Mouse (Mus musculus) MEL (cell line): ENCODE measurements around the gene Trpd52l3. TPM values are rescaled to one million over a fixed set of nuclear protein-coding genes. Genes with fewer than 3 reads are reported as not detected.

ENCODE experiments used
- DNase-seq: peaks from one replicate; pipeline ENCODE4 v3.0.0; 2011; ENCODE audit warnings: low read depth, low spot score
- H3K27ac ChIP-seq: 2 replicates; pipeline ENCODE4 v1.5.1; 2012; ENCODE audit warnings: low read depth, mild to moderate bottlenecking, control low read depth, low read length, moderate library complexity; ENCODE audit not compliant: control insufficient read depth
- H3K27me3 ChIP-seq, 2 experiments: fragments of 150-350 bp in 1 of 2; sonication (generic) in 1 of 2; 2 replicates each; pipeline ENCODE4 v1.6.1; 2012; ENCODE audit warnings: low read length in 2 of 2, mild to moderate bottlenecking in 2 of 2, improper control_type of control experiment in 1 of 2, moderate library complexity in 1 of 2; ENCODE audit not compliant: insufficient read depth in 2 of 2, control insufficient read depth in 1 of 2
- H3K36me3 ChIP-seq, 2 experiments: 2 replicates each; pipeline ENCODE4 v1.6.1; 2012 to 2014; ENCODE audit warnings: low read length in 2 of 2, improper control_type of control experiment in 1 of 2, inconsistent platforms in 1 of 2, mild to moderate bottlenecking in 1 of 2; ENCODE audit not compliant: insufficient read depth in 2 of 2, control insufficient read depth in 1 of 2
- H3K4me1 ChIP-seq, 2 experiments: fragments of 150-350 bp in 1 of 2; sonication (generic) in 1 of 2; 2 replicates each; pipeline ENCODE4 v1.6.1; 2012; ENCODE audit warnings: low read length in 2 of 2, improper control_type of control experiment in 1 of 2, mild to moderate bottlenecking in 1 of 2; ENCODE audit not compliant: insufficient read depth in 2 of 2, control insufficient read depth in 1 of 2
- H3K4me3 ChIP-seq, 2 experiments: fragments of 150-350 bp in 1 of 2; sonication (generic) in 1 of 2; 2 replicates each; pipeline ENCODE4 v1.5.1; 2012; ENCODE audit warnings: low read depth in 2 of 2, low read length in 2 of 2, mild to moderate bottlenecking in 2 of 2, moderate library complexity in 2 of 2, control low read depth in 1 of 2, improper control_type of control experiment in 1 of 2; ENCODE audit not compliant: control insufficient read depth in 1 of 2, insufficient read depth in 1 of 2
- H3K79me2 ChIP-seq: 2 replicates; pipeline ENCODE4 v1.6.1; 2012; ENCODE audit warnings: mild to moderate bottlenecking, low read length, moderate library complexity; ENCODE audit not compliant: control insufficient read depth, poor library complexity, insufficient read depth
- H3K9ac ChIP-seq: 2 replicates; pipeline ENCODE4 v1.6.1; 2012; ENCODE audit warnings: low read depth, mild to moderate bottlenecking, control low read depth, low read length, moderate library complexity; ENCODE audit not compliant: control insufficient read depth, poor library complexity, severe bottlenecking
- H3K9me3 ChIP-seq: fragments of 150-350 bp; sonication (generic); replicated peaks from 2 replicates; pipeline ENCODE4 v1.6.1; 2012; ENCODE audit warnings: mild to moderate bottlenecking, low read length, improper control_type of control experiment, moderate library complexity; ENCODE audit not compliant: insufficient read depth
- BHLHE40 ChIP-seq: IDR thresholded peaks from 2 replicates; pipeline ENCODE4 v1.6.1; 2012; ENCODE audit warnings: low read depth, mild to moderate bottlenecking, inconsistent platforms, low read length, improper control_type of control experiment, borderline replicate concordance
- CHD1 ChIP-seq: IDR thresholded peaks from 2 replicates; pipeline ENCODE4 v1.6.1; 2012; ENCODE audit warnings: low read depth, mild to moderate bottlenecking, inconsistent platforms, low read length, improper control_type of control experiment
- CTCF ChIP-seq, 3 experiments: IDR thresholded peaks in 2 of 3; conservative IDR thresholded peaks in 1 of 3; 2 replicates each; pipeline ENCODE4 v1.5.1; 2011 to 2012; ENCODE audit warnings: low read length in 3 of 3, low read depth in 2 of 3, mild to moderate bottlenecking in 2 of 3, improper control_type of control experiment in 1 of 3, inconsistent platforms in 1 of 3, mixed read lengths in 1 of 3, moderate library complexity in 1 of 3; ENCODE audit not compliant: control insufficient read depth in 1 of 3, insufficient read depth in 1 of 3, poor library complexity in 1 of 3, severe bottlenecking in 1 of 3
- E2F4 ChIP-seq: IDR thresholded peaks from 2 replicates; pipeline ENCODE4 v1.6.1; 2011; ENCODE audit warnings: low read depth, low read length, improper control_type of control experiment, borderline replicate concordance
- ELF1 ChIP-seq: IDR thresholded peaks from 2 replicates; pipeline ENCODE4 v1.6.1; 2014; ENCODE audit warnings: low read depth, mild to moderate bottlenecking, inconsistent platforms, low read length, improper control_type of control experiment, moderate library complexity
- EP300 ChIP-seq, 2 experiments: IDR thresholded peaks; 2 replicates each; pipeline ENCODE4 v1.6.1; 2011; ENCODE audit warnings: improper control_type of control experiment in 2 of 2, low read length in 2 of 2, low read depth in 1 of 2, mild to moderate bottlenecking in 1 of 2
- ETS1 ChIP-seq: IDR thresholded peaks from 2 replicates; pipeline ENCODE4 v1.6.1; 2012; ENCODE audit warnings: low read depth, mild to moderate bottlenecking, inconsistent platforms, low read length, improper control_type of control experiment, moderate library complexity
- GABPA ChIP-seq: IDR thresholded peaks from 2 replicates; pipeline ENCODE4 v1.6.1; 2012; ENCODE audit warnings: low read depth, mild to moderate bottlenecking, inconsistent platforms, low read length, improper control_type of control experiment, moderate library complexity
- GATA1 ChIP-seq: IDR thresholded peaks from 2 replicates; pipeline ENCODE4 v1.6.1; 2011; ENCODE audit warnings: low read depth, low read length, improper control_type of control experiment
- HCFC1 ChIP-seq: IDR thresholded peaks from 2 replicates; pipeline ENCODE4 v1.6.1; 2012; ENCODE audit warnings: low read depth, mild to moderate bottlenecking, inconsistent platforms, low read length, improper control_type of control experiment, moderate library complexity
- JUND ChIP-seq: IDR thresholded peaks from 2 replicates; pipeline ENCODE4 v1.6.1; 2011; ENCODE audit warnings: low read depth, mild to moderate bottlenecking, improper control_type of control experiment, low read length
- KAT2A ChIP-seq: conservative IDR thresholded peaks from 2 replicates; pipeline ENCODE4 v1.6.1; 2012; ENCODE audit warnings: low read depth, low read length, improper control_type of control experiment, inconsistent platforms
- MAFK ChIP-seq: IDR thresholded peaks from 2 replicates; pipeline ENCODE4 v1.6.1; 2011; ENCODE audit warnings: low read depth, mild to moderate bottlenecking, low read length, improper control_type of control experiment, borderline replicate concordance
- MAX ChIP-seq: IDR thresholded peaks from 2 replicates; pipeline ENCODE4 v1.6.1; 2011; ENCODE audit warnings: low read length, improper control_type of control experiment
- MAZ ChIP-seq: IDR thresholded peaks from 2 replicates; pipeline ENCODE4 v1.6.1; 2012; ENCODE audit warnings: low read depth, mild to moderate bottlenecking, inconsistent platforms, low read length, improper control_type of control experiment
- MEF2A ChIP-seq: IDR thresholded peaks from 2 replicates; pipeline ENCODE4 v1.6.1; 2014; ENCODE audit warnings: low read depth, mild to moderate bottlenecking, inconsistent platforms, low read length, improper control_type of control experiment; ENCODE audit not compliant: poor library complexity, insufficient replicate concordance, severe bottlenecking; ENCODE audit errors: extremely low read depth
- MXI1 ChIP-seq: IDR thresholded peaks from 2 replicates; pipeline ENCODE4 v1.6.1; 2011; ENCODE audit warnings: mild to moderate bottlenecking, low read depth, low read length, improper control_type of control experiment
- MYB ChIP-seq: IDR thresholded peaks from 2 replicates; pipeline ENCODE4 v1.6.1; 2011; ENCODE audit warnings: mild to moderate bottlenecking, low read depth, low read length, improper control_type of control experiment
- MYC ChIP-seq: IDR thresholded peaks from 2 replicates; pipeline ENCODE4 v1.6.1; 2011; ENCODE audit warnings: low read depth, mild to moderate bottlenecking, low read length, improper control_type of control experiment, moderate library complexity
- NRF1 ChIP-seq: IDR thresholded peaks from 2 replicates; pipeline ENCODE4 v1.6.1; 2014; ENCODE audit warnings: low read depth, mild to moderate bottlenecking, inconsistent platforms, low read length, improper control_type of control experiment, moderate library complexity; ENCODE audit not compliant: poor library complexity, insufficient read depth, severe bottlenecking
- POLR2A ChIP-seq, 2 experiments: IDR thresholded peaks; 2 replicates each; pipeline ENCODE4 v1.6.1; 2011 to 2012; ENCODE audit warnings: low read length in 2 of 2, mild to moderate bottlenecking in 2 of 2, control low read depth in 1 of 2, improper control_type of control experiment in 1 of 2, low read depth in 1 of 2, moderate library complexity in 1 of 2; ENCODE audit not compliant: control insufficient read depth in 1 of 2, insufficient read depth in 1 of 2, poor library complexity in 1 of 2
- POLR2AphosphoS2 ChIP-seq: IDR thresholded peaks from 2 replicates; pipeline ENCODE4 v1.6.1; 2011; ENCODE audit warnings: low read length, improper control_type of control experiment
- POLR2AphosphoS5 ChIP-seq: IDR thresholded peaks from 2 replicates; pipeline ENCODE4 v1.6.1; 2012; ENCODE audit warnings: low read depth, borderline replicate concordance, mild to moderate bottlenecking, inconsistent platforms, low read length, moderate library complexity, mixed read lengths
- RAD21 ChIP-seq: IDR thresholded peaks from 2 replicates; pipeline ENCODE4 v1.6.1; 2011; ENCODE audit warnings: mild to moderate bottlenecking, low read depth, low read length, improper control_type of control experiment
- RCOR1 ChIP-seq: IDR thresholded peaks from 2 replicates; pipeline ENCODE4 v1.6.1; 2012; ENCODE audit warnings: low read depth, mild to moderate bottlenecking, inconsistent platforms, low read length, improper control_type of control experiment
- SIN3A ChIP-seq: IDR thresholded peaks from 2 replicates; pipeline ENCODE4 v1.6.1; 2012; ENCODE audit warnings: low read length, improper control_type of control experiment, inconsistent platforms
- SMC3 ChIP-seq: IDR thresholded peaks from 2 replicates; pipeline ENCODE4 v1.6.1; 2011; ENCODE audit warnings: low read depth, low read length, improper control_type of control experiment
- TAL1 ChIP-seq: IDR thresholded peaks from 2 replicates; pipeline ENCODE4 v1.6.1; 2012; ENCODE audit warnings: mild to moderate bottlenecking, inconsistent platforms, low read length, moderate library complexity, mixed read lengths
- TBP ChIP-seq: IDR thresholded peaks from 2 replicates; pipeline ENCODE4 v1.8.0; 2011; ENCODE audit warnings: low read depth, low read length, improper control_type of control experiment
- TCF12 ChIP-seq: IDR thresholded peaks from 2 replicates; pipeline ENCODE4 v1.6.1; 2014; ENCODE audit warnings: low read depth, mild to moderate bottlenecking, inconsistent platforms, low read length, improper control_type of control experiment, moderate library complexity
- UBTF ChIP-seq: IDR thresholded peaks from 2 replicates; pipeline ENCODE4 v1.6.1; 2012; ENCODE audit warnings: low read depth, mild to moderate bottlenecking, inconsistent platforms, low read length, improper control_type of control experiment, moderate library complexity, borderline replicate concordance; ENCODE audit not compliant: insufficient read depth
- USF1 ChIP-seq: IDR thresholded peaks from 2 replicates; pipeline ENCODE4 v1.6.1; 2014; ENCODE audit warnings: low read depth, mild to moderate bottlenecking, inconsistent platforms, low read length, improper control_type of control experiment, moderate library complexity
- USF2 ChIP-seq, 2 experiments: IDR thresholded peaks; 2 replicates each; pipeline ENCODE4 v1.6.1; 2011 to 2012; ENCODE audit warnings: improper control_type of control experiment in 2 of 2, low read length in 2 of 2, borderline replicate concordance in 1 of 2, inconsistent platforms in 1 of 2, low read depth in 1 of 2, mild to moderate bottlenecking in 1 of 2; ENCODE audit not compliant: insufficient read depth in 1 of 2
- ZC3H11A ChIP-seq: IDR thresholded peaks from 2 replicates; pipeline ENCODE4 v1.6.1; 2012; ENCODE audit warnings: low read depth, mild to moderate bottlenecking, inconsistent platforms, low read length, improper control_type of control experiment
- ZKSCAN1 ChIP-seq: IDR thresholded peaks from 2 replicates; pipeline ENCODE4 v1.6.1; 2012; ENCODE audit warnings: low read depth, mild to moderate bottlenecking, inconsistent platforms, low read length, improper control_type of control experiment, moderate library complexity
- ZMIZ1 ChIP-seq: IDR thresholded peaks from 2 replicates; pipeline ENCODE4 v1.6.1; 2012; ENCODE audit warnings: low read depth, mild to moderate bottlenecking, inconsistent platforms, low read length, improper control_type of control experiment, moderate library complexity
- ZNF384 ChIP-seq: IDR thresholded peaks from 2 replicates; pipeline ENCODE4 v1.6.1; 2012; ENCODE audit warnings: low read depth, mild to moderate bottlenecking, inconsistent platforms, low read length, improper control_type of control experiment
- polyA plus RNA-seq, 2 experiments: library from polyadenylated mRNA; stranded (reverse) in 1 of 2; unstranded in 1 of 2; fragments of >175 nt in 1 of 2; fragments of >200 nt in 1 of 2; gene quantifications; 2 replicates each; pipeline versions ENCODE4 v1.2.1 to v1.2.4; 2012; ENCODE audit warnings: low replicate concordance in 2 of 2, low read depth in 1 of 2; ENCODE audit not compliant: insufficient read length in 2 of 2, insufficient read depth in 1 of 2, missing spikeins in 1 of 2
- total RNA-seq: library from RNA; depleted of rRNA; stranded (reverse); fragments of 300-350 nt; gene quantifications from 2 replicates; pipeline ENCODE4 v1.2.3, GENCODE M21; 2012

Trpd52l3 gene
- total and polyA plus RNA-seq, 3 experiments: not detected

DNA sequence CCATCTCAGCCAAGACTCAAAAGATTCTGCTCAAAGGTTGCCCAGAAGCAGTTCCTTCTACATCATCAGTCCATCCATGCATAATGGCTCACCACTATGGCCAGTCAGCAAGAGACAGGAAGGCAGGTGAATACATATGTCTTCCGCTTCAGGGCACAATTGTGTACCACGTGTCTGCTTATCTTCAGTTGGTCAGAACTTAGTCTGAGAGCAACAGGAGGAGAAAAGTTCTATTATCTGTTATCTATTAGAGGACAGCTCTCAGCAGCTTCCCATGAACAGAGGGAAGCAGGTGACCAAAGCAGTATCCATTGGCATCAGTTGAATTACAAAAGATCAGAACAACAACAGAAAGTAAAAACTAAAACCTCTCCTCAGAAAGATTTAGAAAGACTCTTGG lies 48.1 kb upstream of the Trpd52l3 start:
- H3K4me1 ChIP-seq: peaks cover 0 to 11% of the 10 kb centered on the region in 2 experiments; a peak in 2 of 4 replicates
- no peaks in the 10 kb centered on the region for H3K79me2 ChIP-seq
- peak; percentile 63 for DNase-seq
- H3K4me3 ChIP-seq: no peak overlapping the region
- no peaks in the 10 kb centered on the region for H3K9me3 ChIP-seq
- H3K36me3 ChIP-seq: peaks cover 0 to 5% of the 10 kb centered on the region in 2 experiments; a peak in 2 of 4 replicates
- H3K9ac ChIP-seq: no peak overlapping the region
- H3K27ac ChIP-seq: no peak overlapping the region
- peaks cover 3 to 10% of the 10 kb centered on the region in 2 experiments for H3K27me3 ChIP-seq
- TF ChIP-seq NRF1: no peak
- TF ChIP-seq MAX: peak; percentile 88
- TF ChIP-seq GATA1: peak; percentile 91
- TF ChIP-seq MYC: peak; percentile 76; the same call in 1 of the 2 replicates
- no peak for TF ChIP-seq ZC3H11A
- TF ChIP-seq TCF12: peak; percentile 92
- TF ChIP-seq KAT2A: no peak
- no peak for TF ChIP-seq JUND
- no peak for TF ChIP-seq TBP
- no peak for TF ChIP-seq HCFC1
- peak; percentile 79 for TF ChIP-seq ETS1
- peak; percentile 92 for TF ChIP-seq USF1
- no peak; the same call in none of the 2 replicates for TF ChIP-seq MXI1
- TF ChIP-seq RAD21: no peak
- TF ChIP-seq TAL1: peak; percentile 75
- TF ChIP-seq SIN3A: peak; percentile 40; the same call in 1 of the 2 replicates
- no peak for TF ChIP-seq MYB
- TF ChIP-seq POLR2A (IDR thresholded peaks at IDR 0.05; ENCODE audit: control insufficient read depth in 1 of 2, insufficient read depth in 1 of 2, low read depth in 1 of 2, low read length in 2 of 2, poor library complexity in 1 of 2): no peak
- no peak for TF ChIP-seq POLR2AphosphoS5
- no peak for TF ChIP-seq MAZ
- no peak for TF ChIP-seq UBTF
- TF ChIP-seq SMC3: no peak
- no peak for TF ChIP-seq POLR2AphosphoS2
- no peak for TF ChIP-seq CHD1
- TF ChIP-seq ZKSCAN1: no peak
- TF ChIP-seq MAFK: no peak
- TF ChIP-seq E2F4: no peak
- TF ChIP-seq ZMIZ1: no peak
- TF ChIP-seq USF2 (IDR thresholded peaks at IDR 0.05; ENCODE audit: borderline replicate concordance in 1 of 2, insufficient read depth in 1 of 2, low read depth in 1 of 2, low read length in 2 of 2): peak in 1 of 2 experiments; percentile 66; a peak in 2 of 4 replicates
- TF ChIP-seq BHLHE40: peak; percentile 73; the same call in 1 of the 2 replicates
- TF ChIP-seq RCOR1: peak; percentile 16; the same call in 1 of the 2 replicates
- no peak for TF ChIP-seq GABPA
- TF ChIP-seq EP300 (IDR thresholded peaks at IDR 0.05; ENCODE audit: low read depth in 1 of 2, low read length in 2 of 2): peak; percentile 83 to 86
- TF ChIP-seq ZNF384: no peak
- TF ChIP-seq CTCF (IDR thresholded peaks at IDR 0.05 in 2 of 3, conservative IDR thresholded peaks at IDR 0.05 in 1 of 3; ENCODE audit: control insufficient read depth in 1 of 3, insufficient read depth in 1 of 3, low read depth in 2 of 3, low read length in 3 of 3, poor library complexity in 1 of 3, severe bottlenecking in 1 of 3): no peak
- TF ChIP-seq ELF1: 0 out of 2 replicates have a peak, but pooled peaks have one; percentile 25
- no peak for TF ChIP-seq MEF2A
